Mouse (Mus musculus) ES-E14 (cell line): Measurements from ENCODE around the gene Styx. TPM values are rescaled to one million over a fixed set of nuclear protein-coding genes. Genes with fewer than 3 reads are reported as not detected.

ENCODE experiments used
- DNase-seq: peaks from one replicate; pipeline ENCODE4 v3.0.0-alpha.2; 2013; ENCODE audit warnings: low read depth, low spot score
- H3K27ac ChIP-seq: 2 replicates; pipeline ENCODE4 v1.5.1; 2012; ENCODE audit warnings: low read depth, mild to moderate bottlenecking, low read length, moderate library complexity, mixed read lengths; ENCODE audit not compliant: poor library complexity, insufficient read depth, severe bottlenecking
- H3K36me3 ChIP-seq: 2 replicates; pipeline ENCODE4 v1.6.1; 2012; ENCODE audit warnings: mild to moderate bottlenecking, low read length, moderate library complexity, mixed read lengths; ENCODE audit not compliant: control insufficient read depth, poor library complexity, insufficient read depth, severe bottlenecking
- H3K4me1 ChIP-seq, 2 experiments: fragments of 150-350 bp in 1 of 2; sonication (generic) in 1 of 2; 2 replicates each; pipeline ENCODE4 v1.6.1; 2012; ENCODE audit warnings: low read length in 2 of 2, mild to moderate bottlenecking in 1 of 2, mixed read lengths in 1 of 2; ENCODE audit not compliant: control insufficient read depth in 2 of 2, insufficient read depth in 2 of 2, poor library complexity in 1 of 2
- H3K4me3 ChIP-seq, 2 experiments: fragments of 150-350 bp in 1 of 2; sonication (generic) in 1 of 2; 2 replicates each; pipeline ENCODE4 v1.5.1; 2012; ENCODE audit warnings: low read length in 2 of 2, low read depth in 1 of 2, mild to moderate bottlenecking in 1 of 2, mixed read lengths in 1 of 2; ENCODE audit not compliant: insufficient read depth in 1 of 2, poor library complexity in 1 of 2, severe bottlenecking in 1 of 2
- H3K9ac ChIP-seq: 2 replicates; pipeline ENCODE4 v1.6.1; 2012; ENCODE audit warnings: low read depth, mild to moderate bottlenecking, low read length, mixed read lengths; ENCODE audit not compliant: poor library complexity, insufficient read depth, severe bottlenecking
- H3K9me3 ChIP-seq: fragments of 150-350 bp; sonication (generic); 2 replicates; pipeline ENCODE4 v1.6.1; 2012; ENCODE audit warnings: low read depth, mild to moderate bottlenecking, low read length; ENCODE audit not compliant: control insufficient read depth, insufficient read depth
- CHD2 ChIP-seq: IDR thresholded peaks from 2 replicates; pipeline ENCODE4 v1.6.1; 2014; ENCODE audit warnings: mild to moderate bottlenecking, low read depth, low read length, inconsistent platforms
- HCFC1 ChIP-seq: IDR thresholded peaks from 2 replicates; pipeline ENCODE4 v1.6.1; 2012; ENCODE audit warnings: low read length, inconsistent platforms, borderline replicate concordance; ENCODE audit not compliant: insufficient read depth
- MAFK ChIP-seq: IDR thresholded peaks from 2 replicates; pipeline ENCODE4 v1.6.1; 2014; ENCODE audit warnings: mild to moderate bottlenecking, low read depth, low read length, inconsistent platforms; ENCODE audit not compliant: insufficient read depth
- ZC3H11A ChIP-seq: IDR thresholded peaks from 2 replicates; pipeline ENCODE4 v1.6.1; 2012; ENCODE audit warnings: low read depth, mild to moderate bottlenecking, inconsistent platforms, low read length, borderline replicate concordance
- ZNF384 ChIP-seq: IDR thresholded peaks from 2 replicates; pipeline ENCODE4 v1.6.1; 2012; ENCODE audit warnings: low read depth, low read length, inconsistent platforms
- in situ Hi-C, 2 experiments: fragments of 600-800 bp; cut with MboI; formaldehyde crosslinking; loops; one replicate each; pipeline ENCODE4 v1.15.1; 2025; ENCODE audit warnings: low sequenced_read_pairs in 2 of 2, inconsistent platforms in 1 of 2; ENCODE audit not compliant: unreplicated experiment in 2 of 2
- total RNA-seq: library from RNA; depleted of rRNA; stranded (reverse); fragments of 300-350 nt; gene quantifications from 2 replicates; pipeline ENCODE4 v1.2.3, GENCODE M21; 2012

The Styx gene
- total RNA-seq, 1 experiment, result 19.1 TPM

- in situ Hi-C loops, result no loop called here
- TF ChIP-seq ZNF384 (no peak), CHD2 (no peak), ZC3H11A (no peak), MAFK (no peak), HCFC1 (no peak)
- Histone ChIP-seq H3K36me3 (no peaks in the 10 kb centered on the region), H3K27ac (no peak overlapping the region), H3K9ac (no peak overlapping the region), H3K4me1 (peaks cover 3 to 5% of the 10 kb centered on the region in 2 experiments; a peak in 2 of 4 replicates), H3K9me3 (no peaks in the 10 kb centered on the region), H3K4me3 (no peak overlapping the region)
- no peak for DNase-seq
Observed at GRCm38 (mm10) chr14:45321067-45321466, 29.8 kb upstream of the Styx start.

DNA sequence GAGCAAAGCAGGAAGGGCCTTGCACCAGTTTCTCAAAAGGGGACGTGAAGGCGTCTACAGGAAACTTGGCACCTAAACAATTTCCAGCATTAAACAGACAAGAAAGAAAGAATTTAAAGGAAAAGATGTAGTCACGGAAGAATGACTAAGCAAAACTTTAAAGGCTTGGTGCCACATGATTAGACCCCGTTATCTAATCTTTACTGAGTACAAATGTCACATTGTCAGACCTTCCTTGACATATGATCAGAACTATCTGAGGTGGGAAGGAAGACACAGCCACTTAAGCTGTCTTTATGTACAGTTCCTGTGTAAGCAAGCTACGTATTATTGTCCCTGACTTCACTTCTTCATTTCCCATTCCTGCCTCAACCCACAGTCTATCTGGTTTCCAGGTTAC lies 29.3 kb upstream of the Styx start:
- Histone ChIP-seq H3K9me3 (no peaks in the 10 kb centered on the region), H3K4me3 (no peak overlapping the region), H3K9ac (no peak overlapping the region), H3K4me1 (peaks cover 2 to 5% of the 10 kb centered on the region in 2 experiments; a peak in 2 of 4 replicates), H3K36me3 (no peaks in the 10 kb centered on the region), H3K27ac (no peak overlapping the region)
- TF ChIP-seq ZC3H11A (no peak), MAFK (no peak), HCFC1 (no peak), CHD2 (no peak), ZNF384 (no peak)
- in situ Hi-C loops, result no loop called here
- DNase-seq, result no peak

DNA sequence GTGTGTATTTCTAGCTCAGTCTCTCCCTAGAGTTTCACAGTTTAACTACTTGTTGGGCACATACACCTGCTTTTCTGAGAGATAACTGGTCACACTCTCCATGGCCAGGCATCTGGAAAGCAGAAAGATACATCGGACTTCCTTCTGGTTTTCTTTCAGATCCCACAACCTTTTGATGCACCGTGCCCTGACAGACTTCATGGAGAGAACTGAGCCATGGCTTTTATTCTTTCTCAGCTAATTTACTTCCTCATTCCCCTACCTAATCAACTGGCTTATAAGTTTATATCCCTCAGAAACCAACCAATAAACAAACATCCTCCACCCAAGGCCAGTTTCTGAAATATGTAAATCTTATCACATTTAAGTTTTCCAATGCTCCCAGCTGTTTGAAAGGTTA lies 28.4 kb upstream of the Styx start:
- H3K9me3 ChIP-seq, result no peaks in the 10 kb centered on the region
- no peak overlapping the region for H3K27ac ChIP-seq
- no peak for TF ChIP-seq CHD2
- no peak for TF ChIP-seq MAFK
- no peak for TF ChIP-seq HCFC1
- no peak for TF ChIP-seq ZC3H11A
- no peak for TF ChIP-seq ZNF384
- H3K4me3 ChIP-seq, result no peak overlapping the region
- no peak overlapping the region for H3K9ac ChIP-seq
- no peaks in the 10 kb centered on the region for H3K36me3 ChIP-seq
- DNase-seq, result no peak
- peaks cover 2 to 3% of the 10 kb centered on the region in 2 experiments; a peak in 1 of 4 replicates for H3K4me1 ChIP-seq
- in situ Hi-C loops, result no loop called here

GRCm38 (mm10) chr14:45323320-45323719 lies 27.6 kb upstream of the Styx start:
- H3K4me3 ChIP-seq, result no peak overlapping the region
- no peak overlapping the region for H3K27ac ChIP-seq
- peaks cover 2 to 3% of the 10 kb centered on the region in 2 experiments; a peak in 1 of 4 replicates for H3K4me1 ChIP-seq
- H3K36me3 ChIP-seq, result no peaks in the 10 kb centered on the region
- in situ Hi-C loops, result no loop called here
- TF ChIP-seq MAFK (peak; percentile 62), ZNF384 (no peak), HCFC1 (no peak)
- H3K9me3 ChIP-seq, result no peaks in the 10 kb centered on the region
- H3K9ac ChIP-seq, result no peak overlapping the region
- DNase-seq, result no peak

DNA sequence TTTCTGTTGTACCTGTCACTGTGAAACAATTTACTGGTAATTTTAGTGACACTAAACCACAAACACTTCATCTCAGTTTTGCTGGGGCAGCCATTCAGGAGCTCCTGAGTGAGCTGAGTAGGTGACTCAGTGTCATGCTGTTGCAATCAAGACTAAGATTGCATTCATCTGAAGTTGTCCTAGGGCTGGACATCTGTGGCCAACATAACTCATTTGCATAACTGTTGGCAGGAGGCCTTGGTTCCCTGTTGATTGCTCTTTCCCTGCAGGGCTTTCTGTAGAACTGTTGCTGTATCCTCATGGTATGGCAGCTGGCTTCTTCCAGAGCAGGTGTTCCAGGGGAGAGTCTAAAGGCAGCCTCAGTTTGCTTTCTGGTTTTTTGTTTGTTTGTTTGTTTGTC lies 25.4 kb upstream of the Styx start:
- Histone ChIP-seq H3K4me1 (peaks cover 0 to 2% of the 10 kb centered on the region in 2 experiments; a peak in 1 of 4 replicates), H3K27ac (no peak overlapping the region), H3K9me3 (no peaks in the 10 kb centered on the region), H3K36me3 (no peaks in the 10 kb centered on the region), H3K9ac (no peak overlapping the region), H3K4me3 (no peak overlapping the region)
- in situ Hi-C loops, result no loop called here
- TF ChIP-seq HCFC1 (no peak), CHD2 (no peak), ZC3H11A (no peak), MAFK (no peak), ZNF384 (no peak)
- DNase-seq, result no peak
